Mouse (Mus musculus): ENCODE results near the gene Cdk9. TPM values are rescaled to one million over a fixed set of nuclear protein-coding genes. Genes with fewer than 3 reads are reported as not detected.

Gene Cdk9
- polyA plus RNA-seq, 1 experiment from 2014 or later: 79.2 TPM

- Histone ChIP-seq H3K9me3 (ENCODE audit: control insufficient read depth, low read length) (no peaks in the 10 kb centered on the region), H3K36me3 (ENCODE audit: control insufficient read depth, insufficient read depth, low read length) (no peaks in the 10 kb centered on the region), H3K9ac (ENCODE audit: low read length) (peak overlapping the region; percentile 83), H3K4me2 (ENCODE audit: low read depth, low read length, severe bottlenecking) (peak overlapping the region; percentile 93), H3K27ac (ENCODE audit: low read depth, low read length) (peak overlapping the region; percentile 46; the same call in 1 of the 2 replicates), H3K4me3 (ENCODE audit: low read depth, low read length) (peak overlapping the region; percentile 75), H3K27me3 (ENCODE audit: control insufficient read depth, insufficient read depth, low read length) (no peaks in the 10 kb centered on the region), H3K4me1 (replicated peaks; ENCODE audit: control insufficient read depth, insufficient read depth, low read length) (peaks cover 4% of the 10 kb centered on the region; the same call in 1 of the 2 replicates)
- ATAC-seq (replicated peaks; ENCODE audit: low FRiP score) (peak; percentile 99), DNase-seq (ENCODE audit: low spot score) (peak; percentile 98)
- WGBS: under 1% methylated on average over 51 of the region's 51 CpGs
These were observed 19.0 kb downstream of the Cdk9 start for GRCm38 (mm10) chr2:32693823-32694411.

DNA sequence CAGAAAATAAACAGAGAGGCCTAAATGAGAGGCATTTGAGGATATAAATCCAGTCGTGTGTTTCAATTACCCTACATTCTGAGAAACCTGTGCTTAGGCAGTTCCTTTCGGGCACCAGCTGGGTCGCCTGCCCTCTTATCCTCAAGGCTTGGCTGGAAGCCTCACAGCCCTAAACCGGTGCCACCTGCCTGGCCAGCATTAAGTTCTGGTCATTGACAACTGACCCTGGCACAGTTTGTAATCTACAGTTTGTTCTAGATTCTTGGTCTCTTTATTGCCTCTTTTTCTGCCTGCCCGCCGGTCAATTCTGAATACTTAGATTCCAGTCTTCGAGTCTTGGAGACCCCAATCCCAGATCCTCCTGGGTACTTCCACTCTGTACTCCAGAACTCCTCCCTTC, 19.6 kb downstream of the Cdk9 start:
- ATAC-seq (replicated peaks; ENCODE audit: low FRiP score) (no peak), DNase-seq (ENCODE audit: low spot score) (no peak)
- WGBS: 23% methylated on average over 7 of the region's 7 CpGs
- Histone ChIP-seq H3K9me3 (ENCODE audit: control insufficient read depth, low read length) (no peaks in the 10 kb centered on the region), H3K27me3 (ENCODE audit: control insufficient read depth, insufficient read depth, low read length) (no peaks in the 10 kb centered on the region), H3K27ac (ENCODE audit: low read depth, low read length) (no peak overlapping the region), H3K4me2 (ENCODE audit: low read depth, low read length, severe bottlenecking) (peak overlapping the region; percentile 93), H3K4me3 (ENCODE audit: low read depth, low read length) (peak overlapping the region; percentile 75), H3K9ac (ENCODE audit: low read length) (peak overlapping the region; percentile 83), H3K36me3 (ENCODE audit: control insufficient read depth, insufficient read depth, low read length) (no peaks in the 10 kb centered on the region), H3K4me1 (replicated peaks; ENCODE audit: control insufficient read depth, insufficient read depth, low read length) (peaks cover 4% of the 10 kb centered on the region; the same call in 1 of the 2 replicates)

DNA sequence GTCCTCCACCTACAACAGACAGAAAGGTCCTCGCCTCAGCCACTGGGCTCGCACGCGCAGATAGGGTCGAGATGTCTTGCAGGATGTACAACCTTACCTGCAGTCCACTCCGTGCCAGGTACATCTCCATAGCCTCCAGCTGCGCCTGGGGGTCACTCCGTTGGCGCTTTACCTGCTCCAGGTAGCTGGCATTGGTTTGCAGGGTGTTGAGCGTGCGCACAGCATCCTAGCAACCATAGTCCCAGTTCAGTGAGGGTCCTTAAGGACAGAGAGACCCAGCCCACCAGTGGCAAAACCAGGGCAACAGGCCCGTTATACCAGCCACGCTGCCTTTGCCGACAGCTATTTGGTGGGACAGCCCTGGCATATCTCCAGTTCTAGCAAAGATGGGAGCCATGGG, 20.4 kb downstream of the Cdk9 start:
- Histone ChIP-seq H3K4me1 (replicated peaks; ENCODE audit: control insufficient read depth, insufficient read depth, low read length) (peaks cover 4% of the 10 kb centered on the region; the same call in 1 of the 2 replicates), H3K4me2 (ENCODE audit: low read depth, low read length, severe bottlenecking) (no peak overlapping the region), H3K27ac (ENCODE audit: low read depth, low read length) (no peak overlapping the region), H3K4me3 (ENCODE audit: low read depth, low read length) (no peak overlapping the region), H3K9ac (ENCODE audit: low read length) (no peak overlapping the region), H3K9me3 (ENCODE audit: control insufficient read depth, low read length) (no peaks in the 10 kb centered on the region), H3K36me3 (ENCODE audit: control insufficient read depth, insufficient read depth, low read length) (no peaks in the 10 kb centered on the region; the same call in 1 of the 2 replicates), H3K27me3 (ENCODE audit: control insufficient read depth, insufficient read depth, low read length) (no peaks in the 10 kb centered on the region)
- no peak for DNase-seq (ENCODE audit: low spot score)
- 93% methylated on average over 14 of the region's 14 CpGs for WGBS
- no peak for ATAC-seq (replicated peaks; ENCODE audit: low FRiP score)

GRCm38 (mm10) chr2:32691041-32691440, 21.8 kb downstream of the Cdk9 start:
- no peak overlapping the region for H3K27ac ChIP-seq (ENCODE audit: low read depth, low read length)
- H3K4me2 ChIP-seq (ENCODE audit: low read depth, low read length, severe bottlenecking): no peak overlapping the region
- ATAC-seq (replicated peaks; ENCODE audit: low FRiP score): no peak
- H3K9me3 ChIP-seq (ENCODE audit: control insufficient read depth, low read length): no peaks in the 10 kb centered on the region
- no peak overlapping the region for H3K9ac ChIP-seq (ENCODE audit: low read length)
- H3K27me3 ChIP-seq (ENCODE audit: control insufficient read depth, insufficient read depth, low read length): no peaks in the 10 kb centered on the region
- H3K4me1 ChIP-seq (replicated peaks; ENCODE audit: control insufficient read depth, insufficient read depth, low read length): peaks cover 4% of the 10 kb centered on the region; the same call in 1 of the 2 replicates
- H3K4me3 ChIP-seq (ENCODE audit: low read depth, low read length): no peak overlapping the region
- H3K36me3 ChIP-seq (ENCODE audit: control insufficient read depth, insufficient read depth, low read length): no peaks in the 10 kb centered on the region; the same call in 1 of the 2 replicates
- 88% methylated on average over 11 of the region's 11 CpGs for WGBS
- DNase-seq (ENCODE audit: low spot score): no peak

GRCm38 (mm10) chr2:32689420-32689819, 23.5 kb downstream of the Cdk9 start:
- H3K9me3 ChIP-seq (ENCODE audit: control insufficient read depth, low read length): no peaks in the 10 kb centered on the region
- H3K4me2 ChIP-seq (ENCODE audit: low read depth, low read length, severe bottlenecking): no peak overlapping the region
- no peaks in the 10 kb centered on the region for H3K27me3 ChIP-seq (ENCODE audit: control insufficient read depth, insufficient read depth, low read length)
- DNase-seq (ENCODE audit: low spot score) (peak; percentile 93), ATAC-seq (replicated peaks; ENCODE audit: low FRiP score) (no peak)
- H3K4me3 ChIP-seq (ENCODE audit: low read depth, low read length): no peak overlapping the region
- peaks cover 4% of the 10 kb centered on the region; the same call in 1 of the 2 replicates for H3K4me1 ChIP-seq (replicated peaks; ENCODE audit: control insufficient read depth, insufficient read depth, low read length)
- no peak overlapping the region for H3K27ac ChIP-seq (ENCODE audit: low read depth, low read length)
- no peak overlapping the region for H3K9ac ChIP-seq (ENCODE audit: low read length)
- no peaks in the 10 kb centered on the region; the same call in 1 of the 2 replicates for H3K36me3 ChIP-seq (ENCODE audit: control insufficient read depth, insufficient read depth, low read length)
- 17% methylated on average over 5 of the region's 5 CpGs for whole genome bisulfite sequencing

- DNase-seq (ENCODE audit: low spot score) (no peak), ATAC-seq (replicated peaks; ENCODE audit: low FRiP score) (no peak)
- Histone ChIP-seq H3K9ac (ENCODE audit: low read length) (no peak overlapping the region), H3K27me3 (ENCODE audit: control insufficient read depth, insufficient read depth, low read length) (no peaks in the 10 kb centered on the region), H3K9me3 (ENCODE audit: control insufficient read depth, low read length) (no peaks in the 10 kb centered on the region), H3K4me1 (replicated peaks; ENCODE audit: control insufficient read depth, insufficient read depth, low read length) (no peaks in the 10 kb centered on the region), H3K36me3 (ENCODE audit: control insufficient read depth, insufficient read depth, low read length) (no peaks in the 10 kb centered on the region; the same call in 1 of the 2 replicates), H3K27ac (ENCODE audit: low read depth, low read length) (no peak overlapping the region), H3K4me3 (ENCODE audit: low read depth, low read length) (no peak overlapping the region), H3K4me2 (ENCODE audit: low read depth, low read length, severe bottlenecking) (no peak overlapping the region)
- WGBS: 90% methylated on average over 8 of the region's 8 CpGs
These were observed 25.3 kb downstream of the Cdk9 start for GRCm38 (mm10) chr2:32687562-32687961.

DNA sequence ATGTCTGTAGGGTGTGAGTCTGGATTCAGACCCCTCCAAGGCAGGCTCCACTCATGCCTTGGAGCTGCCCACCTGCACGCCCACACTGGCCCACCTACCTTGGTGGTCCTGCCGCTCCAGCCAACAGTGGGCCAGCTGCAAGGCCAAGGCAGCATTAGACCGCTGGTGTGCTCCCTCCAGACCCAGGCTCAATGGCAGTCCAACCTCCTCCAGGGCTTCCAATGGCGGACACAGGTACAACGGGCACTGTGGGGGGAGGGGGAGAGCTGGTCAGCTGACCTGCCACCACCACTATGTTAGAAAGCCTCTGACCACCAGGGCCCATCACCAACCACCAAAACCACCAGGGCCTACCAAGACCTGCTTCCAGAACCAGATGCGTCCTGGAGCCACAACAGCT, 26.2 kb downstream of the Cdk9 start:
- H3K4me2 ChIP-seq (ENCODE audit: low read depth, low read length, severe bottlenecking): no peak overlapping the region
- H3K9ac ChIP-seq (ENCODE audit: low read length): no peak overlapping the region
- DNase-seq (ENCODE audit: low spot score) (no peak), ATAC-seq (replicated peaks; ENCODE audit: low FRiP score) (no peak)
- no peak overlapping the region for H3K27ac ChIP-seq (ENCODE audit: low read depth, low read length)
- no peaks in the 10 kb centered on the region; the same call in 1 of the 2 replicates for H3K36me3 ChIP-seq (ENCODE audit: control insufficient read depth, insufficient read depth, low read length)
- H3K4me1 ChIP-seq (replicated peaks; ENCODE audit: control insufficient read depth, insufficient read depth, low read length): no peaks in the 10 kb centered on the region
- no peaks in the 10 kb centered on the region for H3K27me3 ChIP-seq (ENCODE audit: control insufficient read depth, insufficient read depth, low read length)
- no peak overlapping the region for H3K4me3 ChIP-seq (ENCODE audit: low read depth, low read length)
- H3K9me3 ChIP-seq (ENCODE audit: control insufficient read depth, low read length): no peaks in the 10 kb centered on the region
- 85% methylated on average over 6 of the region's 6 CpGs for WGBS

DNA sequence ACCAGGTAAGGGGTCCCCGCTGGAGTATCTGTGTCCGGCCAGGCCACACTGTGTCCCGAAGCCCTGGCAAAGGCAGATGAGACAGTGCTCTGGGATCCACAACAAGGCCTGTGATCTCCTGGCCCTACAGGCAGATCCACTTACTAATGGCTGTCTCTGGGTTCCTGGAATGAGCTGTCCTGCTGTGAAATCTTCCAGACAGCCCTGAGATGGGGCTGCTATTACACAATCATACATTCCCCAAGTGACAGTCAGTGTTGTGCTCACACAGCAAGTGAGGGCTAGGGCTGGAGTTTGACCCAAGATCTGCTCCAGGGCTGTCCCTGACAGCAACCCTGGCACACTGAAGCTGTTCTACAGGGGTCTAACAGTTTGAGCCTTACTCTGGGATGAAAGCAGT, 27.1 kb downstream of the Cdk9 start:
- Histone ChIP-seq H3K27me3 (ENCODE audit: control insufficient read depth, insufficient read depth, low read length) (no peaks in the 10 kb centered on the region), H3K4me3 (ENCODE audit: low read depth, low read length) (no peak overlapping the region), H3K36me3 (ENCODE audit: control insufficient read depth, insufficient read depth, low read length) (no peaks in the 10 kb centered on the region; the same call in 1 of the 2 replicates), H3K27ac (ENCODE audit: low read depth, low read length) (no peak overlapping the region), H3K9me3 (ENCODE audit: control insufficient read depth, low read length) (no peaks in the 10 kb centered on the region), H3K9ac (ENCODE audit: low read length) (no peak overlapping the region), H3K4me2 (ENCODE audit: low read depth, low read length, severe bottlenecking) (no peak overlapping the region), H3K4me1 (replicated peaks; ENCODE audit: control insufficient read depth, insufficient read depth, low read length) (no peaks in the 10 kb centered on the region)
- ATAC-seq (replicated peaks; ENCODE audit: low FRiP score) (no peak), DNase-seq (ENCODE audit: low spot score) (no peak)
- WGBS: 95% methylated on average over 3 of the region's 3 CpGs

All from forebrain, embryonic 11.5 days (tissue).